In genomic region chr14:103034076-103034475, GRCm38 (mm10) we compare ENCODE assay signal across 26 mouse cellular contexts. TPM values are rescaled to one million over a fixed set of nuclear protein-coding genes. Genes with fewer than 3 reads are reported as not detected.
A peak's percentile ranks its signal among the peaks of the same experiment; 100 is the strongest.
DNase-seq lines count a peak whose midpoint lies in the region; ATAC-seq and TF ChIP-seq lines count a peak whose summit lies in the region.
"Had no signal": no experiment of that assay in that cellular context is flagged by ENCODE, and none has a peak within 500 bp of the region (broad histone marks: within the 10 kb centered on the region; RNA-seq: fewer than 3 reads in every experiment).

No protein-coding gene starts in this region.

- no peak overlapping the region for H3K4me3 ChIP-seq in liver, postnatal 0 days (ENCODE audit: low read depth, low read length)
- H3K4me3 ChIP-seq: forebrain, embryonic 12.5 days; heart, embryonic 13.5 days; hindbrain, embryonic 10.5 days; liver, embryonic 12.5 days; stomach, embryonic 15.5 days had no signal

- no peak overlapping the region for H3K9ac ChIP-seq in liver, postnatal 0 days (replicated peaks)
- H3K9ac ChIP-seq: forebrain, embryonic 12.5 days; heart, embryonic 13.5 days; liver, embryonic 12.5 days; lung, embryonic 14.5 days; stomach, embryonic 15.5 days had no signal

- H3K9me3 ChIP-seq in liver, postnatal 0 days (ENCODE audit: low read length) = no peaks in the 10 kb centered on the region
- H3K9me3 ChIP-seq: forebrain, embryonic 12.5 days; heart, embryonic 13.5 days; hindbrain, embryonic 10.5 days; liver, embryonic 12.5 days; stomach, embryonic 15.5 days had no signal

- TF ChIP-seq EP300 in liver, postnatal 0 days (IDR thresholded peaks at IDR 0.05; ENCODE audit: low read depth) = no peak

- peak; percentile 34 for ATAC-seq in liver, postnatal 0 days
- peak; percentile 43; the same call in 1 of the 2 replicates for ATAC-seq in common myeloid progenitor, adult 5-6 weeks (replicated peaks; ENCODE audit: low read depth, poor library complexity, severe bottlenecking)
- ATAC-seq in neutrophil, adult 5-6 weeks (ENCODE audit: extremely low read depth, insufficient number of reproducible peaks, low FRiP score, poor library complexity, severe bottlenecking) = peak; percentile 18; the same call in 1 of the 2 replicates

- H3K27me3 ChIP-seq in liver, postnatal 0 days (ENCODE audit: insufficient read depth, low read length) = no peaks in the 10 kb centered on the region
- H3K27me3 ChIP-seq: forebrain, embryonic 12.5 days; heart, embryonic 13.5 days; liver, embryonic 12.5 days; stomach, embryonic 15.5 days had no signal

- no peaks in the 10 kb centered on the region for H3K4me1 ChIP-seq in liver, postnatal 0 days (ENCODE audit: insufficient read depth)
- H3K4me1 ChIP-seq: forebrain, embryonic 12.5 days; hindbrain, embryonic 10.5 days; liver, embryonic 12.5 days; stomach, embryonic 15.5 days had no signal

- H3K36me3 ChIP-seq in liver, postnatal 0 days (replicated peaks; ENCODE audit: insufficient read depth, low read length) = no peaks in the 10 kb centered on the region
- H3K36me3 ChIP-seq: forebrain, embryonic 12.5 days; heart, embryonic 13.5 days; hindbrain, embryonic 10.5 days; liver, embryonic 12.5 days; stomach, embryonic 15.5 days had no signal

- TF ChIP-seq CTCF in liver, postnatal 0 days (IDR thresholded peaks at IDR 0.05; ENCODE audit: low read depth) = no peak

- 70% methylated on average over 9 of the region's 9 CpGs for WGBS in liver, postnatal 0 days (ENCODE audit: insufficient replicate concordance)

- peak overlapping the region; percentile 48; the same call in 1 of the 2 replicates for H3K4me2 ChIP-seq in liver, postnatal 0 days (ENCODE audit: low read depth, low read length)
- H3K4me2 ChIP-seq: forebrain, embryonic 12.5 days; liver, embryonic 12.5 days; lung, embryonic 14.5 days; stomach, embryonic 15.5 days had no signal

- no peak overlapping the region for H3K27ac ChIP-seq in liver, postnatal 0 days (ENCODE audit: low read depth)
- H3K27ac ChIP-seq: forebrain, embryonic 12.5 days; hindbrain, embryonic 10.5 days; liver, embryonic 12.5 days; stomach, embryonic 15.5 days had no signal

- DNase-seq in heart, adult 11 months = peak; percentile 88
- no peak for DNase-seq in heart, postnatal 4 days
- no peak for DNase-seq in liver, postnatal 0 days
- no peak for DNase-seq in liver
- DNase-seq in ovary, postnatal 10 days (ENCODE audit: low spot score) = no peak
- no peak for DNase-seq in cerebellum, postnatal 36 days
- DNase-seq: cerebellum, adult 2 months; gastrocnemius, postnatal 10 days; kidney, postnatal 14 days; right cerebral cortex, adult 18-20 months; thymus, adult 18-20 months had no signal

RNA-seq across cellular contexts. Expression of gene Acod1, which starts 12.7 kb away (rescaled TPM):
- not detected for total RNA-seq in heart, postnatal 4 days (2021)
- polyA plus RNA-seq in liver, postnatal 0 days (2015; fragmentation: Nextera tagmentation; extraction: Ambion mirVana) = 0.09 TPM in 1 of 2 replicates, not detected in the other
- 0.05 TPM in 1 of 2 replicates, not detected in the other for total RNA-seq in common myeloid progenitor, adult 5-6 weeks (2017)
- total RNA-seq in neutrophil, adult 5-6 weeks (2017) = 37.2 and 40.6 TPM in 2 replicates
- total RNA-seq: adrenal gland, postnatal 36 days; gastrocnemius, postnatal 10 days; left cerebral cortex, adult 8-10 months; MEL; midbrain, postnatal 0 days had no signal
- polyA plus RNA-seq: embryonic facial prominence, embryonic 11.5 days; heart, embryonic 13.5 days; hindbrain, embryonic 10.5 days; limb, embryonic 11.5 days; lung, embryonic 14.5 days; midbrain, postnatal 0 days; neural tube, embryonic 11.5 days had no signal

RNA-seq across cellular contexts. Expression of gene Cln5, which starts 35.9 kb away (rescaled TPM):
- 10 to 100 TPM; 17.8 to 18.3 TPM for total RNA-seq in heart, postnatal 4 days (2021)
- polyA plus RNA-seq in liver, postnatal 0 days (2015; fragmentation: Nextera tagmentation; extraction: Ambion mirVana) = 14.2 and 15.2 TPM in 2 replicates
- total RNA-seq in common myeloid progenitor, adult 5-6 weeks (2017) = 23.6 and 34.8 TPM in 2 replicates
- total RNA-seq in neutrophil, adult 5-6 weeks (2017) = 70.2 and 73.2 TPM in 2 replicates

RNA-seq across cellular contexts. Expression of gene Kctd12, which starts 51.6 kb away (rescaled TPM):
- 10 to 100 TPM; 58.2 to 58.8 TPM for total RNA-seq in heart, postnatal 4 days (2021)
- 2.6 and 3.4 TPM in 2 replicates for polyA plus RNA-seq in liver, postnatal 0 days (2015; fragmentation: Nextera tagmentation; extraction: Ambion mirVana)
- total RNA-seq in common myeloid progenitor, adult 5-6 weeks (2017) = 62.2 and 67.0 TPM in 2 replicates
- 373 and 393 TPM in 2 replicates for total RNA-seq in neutrophil, adult 5-6 weeks (2017)
- total RNA-seq: MEL had no signal

Comparison
In these comparisons a context has a peak if more than half of its experiments do, and no peak if none do; other contexts are left out.
1. RNA of gene Acod1, which starts 12.7 kb away (total RNA-seq): 37.2 to 40.6 TPM in neutrophil, adult 5-6 weeks; 0.05 TPM in common myeloid progenitor, adult 5-6 weeks and not detected in heart, postnatal 4 days; every median in the first group is over 10 times any median in the second.
2. Peak in every context shown above with its lines, with median percentiles within 50 percentile points of each other: ATAC-seq.